Mouse (Mus musculus) CH12F3 (cell line): ENCODE measurements around the gene Msh4.
"Not testable (repeated sequence)": the region's sequence is repeated elsewhere in the genome, so short reads cannot be mapped to it uniquely, and the experiment has no call there.

Experiments
- in situ Hi-C: fragments of 300-500 bp; cut with MboI; formaldehyde crosslinking; loops from 2 replicates; pipeline ENCODE4 v1.14.3; 2020; ENCODE audit warnings: low sequenced_read_pairs

Msh4 gene

GRCm38 (mm10) chr3:153911882-153912440, 6.0 kb upstream of the Msh4 start:
- in situ Hi-C loops, result loop anchor here (25.0 kb wide), 1 partner anchor 1450 kb away; no protein-coding TSS in a partner anchor

DNA sequence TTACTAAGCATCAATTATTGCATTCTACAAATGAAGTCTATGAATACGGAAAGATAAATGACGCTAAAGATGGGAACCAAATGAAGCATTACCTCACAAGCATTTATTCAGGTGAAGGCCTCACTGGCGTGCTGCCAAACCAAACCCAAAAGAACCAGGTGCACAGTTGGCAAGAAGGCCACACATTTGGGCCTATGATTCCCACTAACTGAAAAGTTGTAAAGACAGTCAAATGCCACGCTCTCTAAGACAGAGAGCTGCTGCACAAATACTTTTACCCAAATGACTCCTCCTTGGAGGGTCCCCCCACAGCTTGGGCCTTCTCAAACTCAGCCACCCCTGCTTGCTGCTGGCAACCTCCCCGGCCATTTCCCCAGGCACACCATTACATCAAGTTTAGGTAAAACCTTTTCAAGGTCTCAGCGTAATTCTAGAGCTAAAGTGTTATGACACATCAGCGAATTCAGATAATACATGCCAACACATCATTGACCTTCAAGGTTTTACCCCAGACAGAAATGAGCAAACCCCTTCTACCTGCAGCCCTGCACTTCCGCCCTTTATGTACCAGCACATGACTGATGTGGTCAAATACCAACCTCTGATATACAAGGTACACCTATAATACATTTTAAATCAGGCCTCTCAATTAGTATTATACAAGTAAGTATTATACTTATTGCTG, 5.4 kb upstream of the Msh4 start:
- in situ Hi-C loops, result loop anchor here (25.0 kb wide), 1 partner anchor 1449 kb away; no protein-coding TSS in a partner anchor

DNA sequence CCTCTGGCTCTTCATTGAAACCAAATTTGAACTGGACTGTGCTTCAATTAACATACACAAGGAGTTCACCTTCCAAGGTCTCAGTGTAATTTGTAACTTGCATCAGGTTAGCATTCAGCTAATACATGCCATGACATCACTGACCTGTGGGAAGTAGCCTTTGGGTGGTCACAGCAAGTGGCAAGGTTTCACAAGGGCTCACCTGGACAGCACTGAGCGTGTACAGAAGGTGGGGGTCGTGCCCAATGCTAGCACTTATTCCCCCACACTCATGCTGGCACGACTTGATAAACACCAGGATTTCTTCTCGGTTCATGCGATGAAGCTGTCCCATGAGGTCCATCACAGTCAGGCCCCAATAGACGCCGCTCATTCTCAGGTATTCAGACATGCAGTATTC, 4.6 kb upstream of the Msh4 start:
- in situ Hi-C loops, result loop anchor here (25.0 kb wide), 1 partner anchor 1448 kb away; no protein-coding TSS in a partner anchor

GRCm38 (mm10) chr3:153908919-153909318, 3.0 kb upstream of the Msh4 start:
- in situ Hi-C loops, result loop anchor here (25.0 kb wide), 1 partner anchor 1447 kb away; no protein-coding TSS in a partner anchor

DNA sequence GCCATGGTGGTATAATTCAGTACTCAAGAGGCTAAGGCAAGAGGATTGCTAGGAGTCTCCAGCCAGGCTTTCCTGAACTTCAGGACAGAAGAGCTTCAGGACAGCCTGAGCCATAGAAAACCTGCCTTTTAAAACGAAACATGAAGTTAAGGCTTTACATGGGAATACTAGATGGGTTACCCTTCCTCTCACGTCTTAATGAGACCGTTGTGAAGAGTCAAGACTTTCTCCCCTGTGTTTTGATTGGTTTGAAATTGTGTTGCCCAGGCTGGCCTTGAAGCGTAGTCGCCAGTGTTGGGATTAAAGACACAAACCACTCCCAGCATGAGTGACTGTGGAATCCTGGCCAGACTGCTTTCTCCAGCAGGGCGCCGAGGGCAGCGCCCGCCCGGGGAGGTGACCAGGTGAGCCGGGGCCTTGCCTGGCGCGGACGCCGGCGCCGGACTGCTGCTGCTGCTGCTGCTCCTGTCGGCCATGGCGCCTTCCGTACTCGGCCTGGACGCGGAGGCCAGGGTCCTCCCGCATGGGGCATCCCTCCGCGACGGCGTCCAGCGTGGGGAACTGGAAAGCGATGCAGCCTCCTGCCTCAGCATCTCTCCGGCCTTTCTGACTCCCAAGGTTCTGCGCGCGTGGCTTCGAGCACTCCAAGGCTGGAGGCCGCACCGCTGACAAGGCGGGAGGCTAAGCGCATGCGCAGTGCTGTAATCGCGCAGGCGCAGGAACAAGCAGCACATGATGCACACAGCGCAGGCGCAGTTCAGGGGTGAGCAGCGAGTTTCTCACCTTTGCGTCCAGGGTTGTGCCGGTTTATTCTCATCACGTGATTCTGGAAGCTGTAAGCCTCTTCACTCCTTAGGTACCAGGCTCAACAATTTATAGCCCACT, 445 bp downstream of the Msh4 start:
- in situ Hi-C loops, result loop anchor here (25.0 kb wide), 1 partner anchor 1443 kb away; no protein-coding TSS in a partner anchor

GRCm38 (mm10) chr3:153904586-153904985, 1.4 kb downstream of the Msh4 start:
- in situ Hi-C loops, result loop anchor here (25.0 kb wide), 1 partner anchor 1442 kb away; no protein-coding TSS in a partner anchor

DNA sequence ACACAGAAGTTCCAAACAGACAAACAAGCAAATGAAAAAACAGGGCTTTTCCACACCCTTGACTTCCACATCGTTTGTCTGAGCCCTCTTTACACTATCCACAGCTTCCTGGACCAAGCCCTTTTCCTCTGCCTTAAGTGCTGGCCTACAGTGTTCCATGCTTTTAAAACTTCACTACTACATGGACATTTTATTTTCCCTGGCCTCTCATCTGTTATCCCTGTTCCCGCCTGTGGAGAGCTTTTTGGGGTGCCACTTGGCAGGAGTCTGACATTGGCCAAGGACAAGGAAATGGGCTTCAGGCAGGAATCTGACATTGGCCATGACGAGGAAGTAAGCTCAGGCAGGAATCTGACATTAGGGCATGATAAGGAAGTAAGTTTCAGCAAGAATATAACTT, 3.3 kb downstream of the Msh4 start:
- in situ Hi-C loops, result loop anchor here (25.0 kb wide), 1 partner anchor 1440 kb away; no protein-coding TSS in a partner anchor

GRCm38 (mm10) chr3:153901904-153902303, 4.0 kb downstream of the Msh4 start:
- in situ Hi-C loops, result loop anchor here (25.0 kb wide), 1 partner anchor 1440 kb away; no protein-coding TSS in a partner anchor

DNA sequence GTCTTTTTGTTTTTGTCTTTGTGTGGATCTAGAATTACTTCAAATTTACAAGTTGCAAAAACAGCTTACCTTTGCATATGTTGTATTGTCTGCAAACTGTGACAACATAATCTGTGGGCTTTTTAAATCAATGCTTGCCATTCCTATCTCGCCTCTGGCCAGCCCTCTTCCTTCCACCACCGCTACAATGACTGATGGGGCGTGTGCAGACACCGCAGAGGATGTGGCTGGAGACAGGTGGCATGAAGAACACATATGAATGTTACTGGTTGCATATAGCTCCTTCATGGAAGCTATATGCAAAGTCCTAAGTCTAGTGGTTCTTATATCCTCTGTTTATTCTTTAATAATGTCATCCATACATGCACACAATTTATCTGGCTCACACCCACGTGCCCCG, 8.7 kb downstream of the Msh4 start:
- in situ Hi-C loops, result no loop called here

DNA sequence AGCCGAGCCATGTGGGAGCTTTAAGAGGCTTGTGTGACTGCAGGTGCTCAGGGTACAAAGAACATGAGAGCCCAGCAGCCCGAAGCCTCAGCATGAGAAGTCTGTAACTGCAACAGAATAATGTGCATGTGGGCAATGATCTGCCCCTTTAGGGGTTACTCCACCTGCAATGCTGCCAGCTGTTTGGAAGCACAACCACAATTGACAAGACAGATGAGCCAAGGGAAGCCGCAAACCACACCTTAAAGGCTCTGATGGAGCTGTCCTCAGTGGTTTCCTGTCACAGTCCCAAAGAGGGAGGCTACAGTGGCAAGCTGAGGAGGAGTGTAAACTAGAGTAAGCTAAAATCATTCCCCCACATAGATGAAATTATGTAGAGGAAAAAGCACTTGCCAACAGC, 10.5 kb downstream of the Msh4 start:
- in situ Hi-C loops, result no loop called here

- in situ Hi-C loops, result no loop called here
Observed at GRCm38 (mm10) chr3:153889188-153889781, 16.7 kb downstream of the Msh4 start.

DNA sequence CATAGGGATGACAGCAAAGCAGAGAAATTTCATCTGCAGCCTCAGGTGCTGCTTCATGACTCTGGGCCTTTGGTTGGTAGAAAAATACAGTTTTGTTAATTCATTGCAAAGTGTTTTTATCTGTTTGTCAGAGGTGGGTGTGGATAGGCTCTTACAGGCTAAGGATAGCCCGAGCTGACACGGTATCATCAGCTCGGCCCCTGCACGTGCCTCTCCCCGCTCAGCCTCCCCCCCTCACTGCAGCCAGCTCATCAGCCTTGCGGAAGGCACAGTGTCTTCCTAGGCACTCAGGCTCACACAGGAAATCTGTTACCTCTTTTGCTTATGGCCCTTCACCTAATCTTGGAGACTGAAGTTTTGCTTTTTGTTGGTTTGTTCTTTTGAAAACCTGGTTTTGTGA, 17.8 kb downstream of the Msh4 start:
- in situ Hi-C loops, result no loop called here

DNA sequence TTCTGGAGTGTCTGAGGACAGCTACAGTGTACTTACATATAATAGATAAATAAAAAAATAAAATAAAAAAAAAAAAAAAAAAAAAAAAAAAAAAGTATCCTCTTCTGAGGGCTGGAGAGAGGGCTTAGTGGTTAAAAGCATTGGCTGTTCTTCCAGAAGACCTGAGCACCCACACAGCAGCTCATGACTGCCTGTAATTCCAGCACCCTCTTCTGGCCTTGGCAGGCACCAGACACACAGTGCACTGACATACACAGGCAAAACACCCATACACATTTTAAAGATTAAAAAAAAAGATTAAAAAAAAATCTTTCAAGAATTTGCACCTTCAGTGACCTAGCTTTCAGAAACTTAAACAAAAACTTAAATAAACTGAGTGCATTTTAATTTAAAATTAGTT, 19.6 kb downstream of the Msh4 start:
- in situ Hi-C loops, result no loop called here

DNA sequence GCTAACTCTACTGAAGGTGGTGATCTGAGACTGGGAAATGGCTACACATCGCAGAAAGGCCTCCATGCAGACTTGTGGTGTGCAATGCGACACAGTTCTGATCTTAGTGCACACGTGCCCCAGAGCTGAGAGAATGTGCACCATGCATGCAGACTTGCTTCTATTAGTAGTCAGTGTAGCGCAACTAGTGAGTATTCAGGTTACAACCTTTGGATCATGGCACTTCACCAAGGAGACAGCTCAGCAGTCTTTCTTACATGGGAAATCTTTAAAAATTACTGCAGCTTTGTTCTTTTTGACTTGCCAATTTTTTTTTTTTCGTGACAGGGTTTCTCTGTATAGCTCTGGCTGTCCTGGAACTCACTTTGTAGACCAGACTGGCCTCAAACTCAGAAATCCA, 34.5 kb downstream of the Msh4 start:
- in situ Hi-C loops, result no loop called here

DNA sequence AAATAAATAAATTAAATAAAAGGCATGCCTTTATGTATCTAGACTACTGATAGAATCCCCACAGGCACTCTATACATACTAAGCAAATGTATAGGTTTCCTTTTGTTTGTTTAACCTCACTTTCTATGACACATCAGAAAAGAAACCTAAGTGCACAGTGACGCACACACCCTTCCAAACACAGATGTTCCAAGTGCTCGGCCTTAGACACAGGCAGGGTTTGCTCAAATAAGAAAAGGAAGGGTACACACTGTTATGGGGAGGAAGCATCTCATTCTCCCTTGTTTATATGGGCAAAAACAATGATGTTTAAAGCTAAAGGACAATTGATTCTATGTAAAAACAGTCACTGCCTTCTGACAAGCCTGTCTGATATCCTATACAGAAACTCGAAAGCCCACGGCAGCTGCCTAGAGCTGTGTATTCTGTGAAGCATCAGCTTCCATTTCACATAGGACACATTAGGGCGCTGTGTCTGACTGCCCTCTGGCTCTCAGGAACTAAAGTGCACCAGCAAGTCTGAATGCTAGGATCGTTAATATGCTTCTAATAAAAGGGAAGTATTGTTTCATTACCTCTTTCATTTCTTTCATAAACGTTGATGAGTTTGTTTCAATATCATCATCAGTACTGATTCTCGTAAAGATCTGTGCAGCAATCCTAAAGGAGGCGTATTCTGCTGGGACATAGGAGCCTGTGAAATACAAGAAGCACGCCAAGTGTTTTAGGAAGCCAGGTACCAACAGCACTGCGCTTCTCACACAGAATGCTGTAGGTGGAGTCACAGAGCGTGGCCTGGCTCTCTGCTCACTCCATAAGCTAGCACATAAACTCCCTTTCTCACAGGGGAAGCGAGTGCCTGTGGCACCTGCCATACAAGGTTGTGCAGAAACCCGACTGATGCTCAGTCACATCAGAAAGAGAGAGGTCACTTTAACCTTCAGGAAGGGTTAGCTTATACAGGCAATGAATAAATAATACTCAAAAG, 38.5 kb downstream of the Msh4 start:
- in situ Hi-C loops, result no loop called here

- in situ Hi-C loops, result no loop called here
Observed at GRCm38 (mm10) chr3:153864636-153865429, 41.1 kb downstream of the Msh4 start.

GRCm38 (mm10) chr3:153863816-153864215, 42.1 kb downstream of the Msh4 start:
- in situ Hi-C loops, result no loop called here

GRCm38 (mm10) chr3:153860392-153860791, 45.5 kb downstream of the Msh4 start:
- in situ Hi-C loops, result not testable (repeated sequence)
